Mouse (Mus musculus) mesoderm, embryonic 11.5 days (tissue): ENCODE measurements around the gene Smarca2.
A peak's percentile ranks its signal among the peaks of the same experiment; 100 is the strongest.

Source experiments
- DNase-seq: peaks from one replicate; pipeline ENCODE4 v3.0.0-alpha.2; 2012; ENCODE audit warnings: low read depth, low spot score

Gene Smarca2

DNA sequence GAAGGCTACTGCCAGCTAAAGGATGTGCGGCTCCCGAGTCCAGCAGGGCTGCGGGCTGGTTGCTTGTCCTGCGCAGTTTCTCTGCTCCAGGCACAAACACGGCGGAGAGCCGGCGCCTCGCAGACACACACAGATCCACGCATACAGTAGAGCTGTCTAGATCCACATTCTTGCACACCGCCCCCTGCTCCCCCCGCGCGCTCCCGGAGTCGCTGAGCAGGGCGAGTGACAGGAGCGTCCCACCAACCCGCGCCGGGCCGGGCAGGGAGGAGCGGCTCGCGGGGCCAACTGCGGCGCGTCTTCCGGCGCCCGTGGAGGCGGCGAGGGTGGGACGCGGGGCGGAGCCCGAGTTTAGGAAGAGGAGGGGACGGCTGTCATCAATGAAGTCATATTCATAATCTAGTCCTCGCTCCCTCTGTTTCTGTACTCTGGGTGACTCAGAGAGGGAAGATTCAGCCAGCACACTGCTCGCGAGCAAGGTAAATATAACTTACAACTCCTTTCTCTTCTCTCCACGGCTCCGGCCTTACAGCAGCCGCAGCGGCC, at the start of gene Smarca2:
TSS of gene Smarca2 (plus strand) at position 296 of the 546 bp plus-strand sequence.
- DNase-seq = peak; percentile 91

DNA sequence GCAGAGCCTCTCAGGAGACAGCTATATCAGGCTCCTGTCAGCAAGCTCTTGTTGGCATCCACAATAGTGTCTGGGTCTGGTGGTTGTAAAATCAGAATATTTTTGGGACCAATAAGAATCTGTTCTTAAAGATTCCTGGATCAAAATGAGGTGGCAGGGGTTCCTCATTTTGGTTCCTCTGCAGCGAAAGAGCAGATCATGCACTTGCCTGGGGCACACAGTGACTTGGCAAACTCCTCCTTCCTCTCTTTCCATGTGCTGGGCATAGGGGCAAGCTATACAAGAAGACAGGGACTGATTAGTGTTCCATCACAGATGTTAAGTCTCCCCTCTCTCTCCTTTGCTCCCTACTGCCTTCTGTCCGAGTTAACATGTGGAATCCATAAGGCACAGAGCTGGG, 40.0 kb upstream of the Smarca2 start:
- DNase-seq = no peak

DNA sequence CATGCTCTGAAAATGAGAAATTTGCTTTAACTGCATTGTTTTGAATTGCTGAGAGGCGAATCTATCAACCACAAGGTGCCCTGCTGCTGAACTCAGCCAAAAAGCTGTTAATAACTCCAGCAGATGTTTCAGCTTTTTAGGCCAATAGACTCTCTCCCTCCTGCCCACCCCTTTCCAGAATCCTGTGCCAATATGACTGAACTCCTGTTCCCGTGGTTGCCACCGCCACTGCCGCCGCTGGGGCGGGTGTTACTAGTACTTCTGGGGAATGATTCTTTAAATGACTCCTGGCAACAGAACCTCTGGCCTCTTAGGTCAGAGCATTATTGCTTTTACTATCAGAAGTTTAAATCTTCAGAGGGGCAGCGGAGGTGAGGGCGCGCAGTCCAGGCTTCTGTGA, 38.7 kb upstream of the Smarca2 start:
- DNase-seq = peak; percentile 43

DNA sequence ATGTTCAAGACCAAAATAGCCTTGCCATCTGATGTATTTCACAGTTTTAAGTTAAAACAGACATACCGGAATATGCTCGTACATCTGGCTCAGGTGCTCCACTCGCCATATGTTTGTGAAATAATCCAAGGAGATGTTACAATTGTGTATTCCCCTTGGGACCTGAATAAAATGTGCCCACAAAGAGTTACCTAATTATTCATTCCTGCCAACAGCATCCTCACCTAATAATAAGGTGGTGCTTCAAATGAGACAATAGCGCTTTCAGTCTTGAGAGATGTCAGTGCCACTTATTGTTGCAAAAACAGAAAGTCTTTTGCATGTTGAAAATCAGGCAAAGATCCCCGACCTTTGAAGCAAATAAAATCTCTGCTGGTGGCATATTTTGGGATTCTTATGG, 36.6 kb upstream of the Smarca2 start:
- no peak for DNase-seq

DNA sequence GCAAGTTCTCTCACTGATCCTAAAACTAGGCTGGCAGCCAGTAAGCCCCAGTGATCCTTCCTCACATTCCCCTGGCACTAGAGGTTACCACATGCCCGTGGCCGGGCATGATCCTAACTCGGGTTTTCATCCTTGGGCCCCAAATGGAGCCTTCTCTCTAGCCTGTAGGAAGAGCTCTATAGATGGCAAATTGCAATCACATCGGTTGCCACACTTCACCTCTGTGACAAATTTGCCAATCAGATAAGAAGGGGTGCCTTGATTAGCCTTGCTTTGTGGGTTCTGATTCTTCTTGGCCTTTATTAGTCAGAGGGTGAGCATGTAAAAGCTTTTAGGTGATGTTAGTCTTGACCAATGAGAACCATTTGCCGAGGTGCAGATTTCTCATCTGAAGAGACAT, 35.9 kb upstream of the Smarca2 start:
- DNase-seq = no peak

DNA sequence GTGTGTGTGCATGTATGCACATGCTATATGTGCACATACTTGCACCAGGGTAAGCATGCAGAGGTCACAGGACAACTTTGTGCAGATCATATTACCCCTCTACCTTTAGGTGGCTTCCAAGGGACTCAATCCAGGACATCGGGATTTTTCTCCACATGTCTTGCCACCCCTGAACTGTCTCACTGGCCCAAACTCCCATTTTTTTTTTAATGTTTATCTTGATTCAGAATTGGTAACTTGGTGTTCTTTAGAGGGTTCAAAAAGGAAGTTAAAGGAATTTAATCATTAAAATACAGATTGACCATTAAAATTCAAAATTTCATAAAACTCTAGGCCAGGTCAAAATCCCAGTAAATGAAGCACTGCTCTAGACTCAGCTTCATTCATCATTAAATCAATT, 35.4 kb upstream of the Smarca2 start:
- no peak for DNase-seq

DNA sequence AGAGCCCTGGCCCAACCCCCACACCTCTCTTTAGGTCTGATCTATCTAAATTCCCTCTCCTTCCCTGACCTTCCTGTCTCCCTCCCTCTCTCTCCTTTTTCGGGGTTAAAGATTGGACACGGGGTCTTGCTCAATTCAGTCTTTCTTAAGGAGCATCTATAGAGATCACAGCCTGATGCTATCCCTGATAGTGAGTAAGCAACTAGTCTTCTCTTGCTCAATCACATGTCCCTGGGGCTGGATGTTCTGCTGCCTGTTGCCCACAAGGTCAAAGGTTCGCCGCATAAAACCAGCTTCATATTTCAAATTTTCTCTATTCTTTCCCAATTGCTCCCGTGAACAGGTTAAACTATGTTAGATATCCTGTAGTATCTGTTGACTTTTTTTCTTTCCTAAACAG, 25.2 kb upstream of the Smarca2 start:
- no peak for DNase-seq

DNA sequence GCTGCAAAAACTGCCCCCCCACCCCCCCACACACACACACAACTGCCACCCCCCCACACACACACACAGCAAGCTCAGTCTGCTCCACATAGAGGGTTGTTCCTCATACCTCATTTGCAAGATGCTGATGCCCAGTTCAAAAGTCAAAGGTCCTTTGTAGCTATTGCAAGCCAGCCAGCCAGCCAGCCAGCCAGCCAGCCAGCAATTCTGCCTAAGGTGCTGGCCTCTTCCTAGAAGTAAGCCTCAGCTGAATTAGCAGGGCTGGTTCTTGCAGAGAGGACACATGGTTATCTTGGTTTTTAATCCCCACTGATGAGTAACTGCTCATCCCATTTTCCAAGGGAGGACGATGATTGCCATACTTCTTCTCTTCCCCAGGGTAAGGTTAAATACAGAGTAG, 24.8 kb upstream of the Smarca2 start:
- DNase-seq = no peak

DNA sequence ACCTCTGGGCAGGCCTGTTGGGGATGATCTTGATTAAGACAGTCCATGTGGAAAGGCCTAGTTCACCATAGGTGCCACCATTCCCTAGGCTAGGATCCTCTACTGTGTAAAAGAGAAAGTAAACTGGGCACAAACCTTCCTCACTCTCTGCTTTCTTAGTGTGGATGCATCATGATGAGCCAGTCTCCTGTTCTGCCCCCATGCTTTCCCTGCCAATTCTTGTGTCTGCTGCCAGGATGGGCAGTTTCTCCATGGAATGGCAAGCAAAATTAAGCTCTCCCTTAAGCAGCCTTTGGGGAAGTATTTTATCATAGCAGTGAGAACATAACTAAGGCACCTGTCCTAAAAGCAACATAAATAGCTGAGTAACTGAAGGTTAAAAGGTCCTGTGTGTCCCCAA, 10.2 kb upstream of the Smarca2 start:
- DNase-seq = no peak

DNA sequence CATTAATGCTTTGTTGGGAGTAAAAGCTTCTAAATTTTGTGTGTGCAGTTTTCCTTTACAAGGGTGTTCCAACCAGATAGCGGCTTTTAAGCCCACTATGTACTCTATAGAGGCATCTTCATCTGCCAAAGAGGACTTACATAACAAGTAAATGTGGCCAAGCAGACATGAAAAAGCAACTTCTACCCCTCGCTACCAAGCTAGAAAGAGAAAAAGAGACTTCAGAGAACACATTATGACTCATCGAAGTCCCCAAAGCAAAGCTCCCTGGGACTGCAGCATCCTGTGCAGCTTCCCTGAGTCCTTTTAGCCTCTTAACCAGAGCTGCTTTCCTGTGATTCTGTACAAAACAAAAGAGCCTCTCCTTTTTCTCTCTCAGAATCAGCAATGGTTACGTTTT, 3.4 kb upstream of the Smarca2 start:
- DNase-seq = no peak

DNA sequence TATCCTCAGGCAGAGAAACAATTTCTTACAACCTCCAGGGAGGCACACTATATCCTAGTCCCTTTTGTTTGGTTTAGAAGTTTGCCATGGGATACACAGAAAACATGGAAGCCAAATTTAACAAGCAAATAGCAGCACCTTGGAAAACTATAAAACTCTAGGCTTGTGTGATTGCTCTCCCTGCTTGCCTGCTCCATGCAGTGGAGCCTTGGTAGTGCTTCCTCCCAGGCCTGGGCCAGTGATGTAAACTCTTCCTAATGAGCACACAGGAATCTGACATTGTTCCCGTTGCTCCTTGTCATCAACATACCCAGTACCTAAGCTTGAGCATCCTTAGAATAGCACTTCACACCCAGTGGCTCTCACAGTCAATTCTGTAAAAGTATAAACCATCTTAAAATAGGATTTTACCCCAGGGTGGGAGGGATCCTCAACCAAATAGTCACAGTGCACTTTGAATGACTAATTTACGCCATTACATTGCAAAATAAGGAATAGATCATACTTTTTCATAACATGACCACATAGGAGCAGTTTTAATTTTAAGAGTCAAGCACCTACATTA, 1.5 kb upstream of the Smarca2 start:
- DNase-seq = no peak

DNA sequence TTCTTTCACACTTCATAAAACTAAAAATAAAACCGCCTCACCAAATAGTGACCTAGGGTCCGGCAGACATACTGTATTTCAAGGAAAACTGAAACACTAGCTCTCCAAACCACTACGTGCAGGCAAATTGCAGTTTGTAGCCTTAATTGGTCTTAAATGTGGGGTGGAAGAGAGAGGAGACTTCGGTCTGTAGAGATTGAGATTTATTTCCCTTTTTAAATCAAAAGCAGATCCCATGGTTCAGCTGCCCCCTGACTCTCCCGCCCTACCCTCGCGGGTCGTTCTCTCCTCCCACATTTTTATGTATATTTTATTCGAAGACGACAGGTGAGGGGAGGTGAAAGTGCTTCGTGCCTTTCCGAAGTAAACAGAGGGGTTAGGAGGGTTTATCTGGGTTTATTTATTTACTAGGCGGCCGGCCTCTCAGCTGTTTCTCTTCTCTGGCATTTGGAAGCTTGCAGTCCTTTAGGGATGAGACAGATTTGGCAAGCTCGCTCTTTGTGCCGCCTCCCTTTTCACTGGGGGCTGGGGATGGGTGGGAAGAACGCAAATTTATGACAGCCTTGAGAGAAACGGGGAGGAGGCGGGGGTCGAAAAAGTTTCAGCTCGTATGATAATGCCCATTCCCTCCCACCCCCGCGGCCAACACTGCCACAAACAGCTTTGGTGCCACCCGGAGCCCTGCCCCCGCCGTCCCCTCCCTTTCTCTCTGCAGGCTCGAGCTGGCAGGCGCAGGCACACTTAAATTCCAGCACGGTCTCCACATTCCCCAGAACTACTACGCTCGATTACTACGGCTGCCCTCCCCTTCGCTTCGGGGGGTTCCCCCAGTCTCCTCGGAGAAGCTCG, 720 bp upstream of the Smarca2 start:
- peak; percentile 41 for DNase-seq

DNA sequence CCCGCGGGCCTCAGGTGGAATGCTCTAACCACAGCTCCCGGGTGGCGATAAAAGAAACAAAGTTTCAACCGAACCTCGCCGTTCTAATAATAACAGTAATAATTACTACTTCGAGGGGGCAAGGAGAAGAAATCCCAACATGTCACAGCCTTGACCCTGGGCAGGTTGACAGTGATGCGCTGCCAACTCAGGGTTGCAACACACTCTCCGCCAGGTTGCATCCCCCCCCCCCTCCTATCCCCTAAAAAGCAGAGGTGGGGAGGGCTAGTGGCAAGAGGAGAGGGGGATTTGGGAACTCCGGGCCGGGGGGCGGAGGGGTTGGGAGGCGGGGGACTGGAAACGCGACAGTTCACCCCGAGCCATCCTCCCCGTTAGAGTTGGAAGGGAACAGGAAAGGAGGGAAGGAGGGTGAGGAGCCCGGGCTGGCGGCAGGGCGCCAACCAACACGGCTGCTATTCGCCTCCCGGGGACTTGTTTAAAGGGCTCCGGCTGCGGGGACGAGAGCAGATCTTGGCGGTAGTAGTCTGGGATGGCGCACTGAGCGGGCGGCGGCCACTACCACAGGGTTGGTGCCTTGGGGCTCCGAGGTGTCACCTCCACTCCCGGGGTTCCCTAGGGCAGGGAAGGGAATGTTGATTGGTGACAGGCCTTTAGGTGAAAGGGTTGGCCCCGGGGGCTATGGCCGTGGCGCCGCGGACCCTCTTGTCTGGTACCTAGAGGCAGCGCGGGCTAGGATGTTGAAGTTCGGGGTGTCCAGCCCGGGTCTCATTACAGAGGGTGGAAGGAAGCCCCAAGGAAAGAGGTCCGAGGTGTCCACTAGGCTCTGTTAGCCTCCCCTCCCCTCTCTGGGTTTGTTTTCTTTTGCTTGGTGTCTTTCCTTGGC, 829 bp downstream of the Smarca2 start:
- DNase-seq = peak; percentile 30

DNA sequence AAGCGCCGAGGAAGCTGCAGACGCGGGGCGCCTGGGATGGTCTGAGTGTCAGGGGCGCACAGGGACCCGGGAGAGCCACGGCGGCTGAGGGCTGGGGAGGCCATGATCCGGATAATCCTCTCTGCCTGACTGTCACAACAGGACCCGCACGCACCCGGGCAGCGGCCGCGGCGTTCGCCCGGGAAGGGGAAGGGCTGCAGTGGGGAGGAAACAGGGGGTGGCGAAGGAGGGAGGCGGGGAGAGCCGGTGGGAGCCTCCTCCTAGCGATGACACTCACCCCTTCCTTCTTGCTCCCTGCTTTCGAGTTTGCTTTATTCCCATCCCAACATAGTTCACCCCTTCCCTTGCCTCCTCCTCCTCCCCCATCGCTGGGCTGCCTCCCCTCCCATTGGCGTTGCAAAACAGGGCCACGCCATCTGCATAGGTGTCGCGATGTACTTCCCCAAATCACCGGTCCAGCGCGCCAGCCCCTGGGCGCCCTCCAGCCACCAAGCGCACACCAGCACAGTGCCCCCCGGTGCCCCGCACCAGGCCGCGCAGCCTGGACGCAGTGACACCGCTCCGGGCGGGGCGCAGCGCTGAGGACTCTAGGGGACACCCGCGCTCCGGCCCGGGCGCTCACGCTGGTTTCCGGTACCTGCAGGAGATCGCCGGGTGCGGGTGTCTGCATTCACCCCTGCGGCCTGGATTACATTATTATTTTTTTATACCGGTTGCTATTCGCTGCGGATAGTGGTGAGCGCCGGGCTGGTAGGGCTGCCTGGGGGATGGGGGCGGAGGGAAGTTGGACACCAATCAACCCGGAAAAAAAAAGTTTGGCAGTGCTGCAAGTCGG, 1.7 kb downstream of the Smarca2 start:
- peak; percentile 45 for DNase-seq

DNA sequence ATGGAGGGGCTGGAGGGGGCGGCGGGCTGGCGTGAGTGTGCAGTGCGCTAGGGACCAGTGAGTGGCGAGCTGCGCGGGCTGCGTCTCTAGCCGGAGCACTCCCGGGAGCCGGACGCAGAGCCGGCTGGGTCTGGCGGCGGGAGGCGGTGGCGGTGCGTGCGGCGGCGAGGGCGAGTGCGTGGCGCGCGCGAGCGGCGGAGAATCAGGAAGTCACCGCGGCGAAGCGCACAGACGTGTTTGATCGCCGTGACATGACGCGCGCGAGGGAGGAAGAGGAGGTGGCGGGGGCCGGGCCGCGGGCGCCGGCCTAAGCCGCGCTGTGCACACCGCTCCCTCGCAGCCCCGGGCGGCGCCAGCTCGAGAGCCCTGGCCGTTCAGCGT, 2.3 kb downstream of the Smarca2 start:
- DNase-seq = peak; percentile 56

DNA sequence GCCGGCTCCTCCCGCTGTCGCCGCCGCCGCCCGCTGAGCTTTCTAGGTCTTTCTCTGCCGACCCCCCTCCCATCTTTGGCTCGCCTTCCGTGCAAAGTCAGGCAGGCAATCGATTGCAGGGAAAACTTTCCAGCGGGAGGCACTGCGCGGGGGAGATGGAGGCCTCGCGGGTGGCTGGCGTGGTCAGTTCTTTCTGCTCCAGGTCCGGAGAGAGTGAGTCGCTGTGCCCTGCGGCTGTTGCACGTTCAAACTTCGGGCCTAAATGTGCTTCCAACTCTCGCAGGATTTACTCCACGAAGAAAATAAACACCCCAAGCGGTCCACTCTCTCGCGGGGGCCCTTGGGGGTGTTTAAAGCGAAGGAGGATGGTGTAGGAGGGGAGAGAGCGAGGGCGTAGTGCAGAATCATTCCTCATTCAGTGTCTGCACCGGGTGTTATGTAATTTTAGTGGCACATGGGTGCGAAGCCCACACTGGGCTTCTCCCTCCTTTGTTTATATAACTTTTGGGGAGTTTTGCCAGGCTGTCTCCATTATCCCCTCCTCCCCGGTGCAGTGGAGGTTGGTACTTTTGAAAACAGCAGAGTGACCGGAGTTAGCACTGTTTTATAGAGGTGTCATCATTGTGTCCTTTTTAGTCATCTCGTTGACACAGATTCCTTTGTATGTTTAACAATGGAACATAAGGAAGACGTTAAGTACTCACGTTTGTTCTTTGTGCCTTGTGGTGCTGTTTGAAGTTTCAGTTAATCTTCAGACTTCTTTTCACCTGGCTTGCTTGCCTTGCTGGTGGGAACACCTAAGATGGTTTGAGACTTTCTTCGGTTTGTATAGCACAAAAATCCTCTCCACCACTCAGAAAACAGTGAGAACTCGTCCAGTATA, 2.9 kb downstream of the Smarca2 start:
- DNase-seq = peak; percentile 28

DNA sequence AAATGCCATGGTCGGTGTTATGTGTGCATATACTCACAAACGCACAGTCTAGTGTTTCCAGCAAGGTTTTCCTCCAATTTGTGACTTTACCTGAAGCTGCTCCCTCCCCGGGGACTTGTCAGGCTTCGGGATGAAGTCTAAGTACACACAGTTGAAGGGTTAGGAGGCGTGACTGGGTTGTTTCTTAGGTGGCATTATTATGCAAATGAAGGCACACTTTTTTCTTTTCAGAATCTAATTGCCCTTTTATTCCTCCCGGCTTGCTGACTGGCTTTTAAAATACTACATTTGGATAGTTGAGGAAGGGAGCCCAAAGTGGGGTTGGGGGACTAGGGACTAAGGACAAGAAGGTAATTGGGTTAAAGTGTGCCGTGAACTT, 3.6 kb downstream of the Smarca2 start:
- peak; percentile 25 for DNase-seq

DNA sequence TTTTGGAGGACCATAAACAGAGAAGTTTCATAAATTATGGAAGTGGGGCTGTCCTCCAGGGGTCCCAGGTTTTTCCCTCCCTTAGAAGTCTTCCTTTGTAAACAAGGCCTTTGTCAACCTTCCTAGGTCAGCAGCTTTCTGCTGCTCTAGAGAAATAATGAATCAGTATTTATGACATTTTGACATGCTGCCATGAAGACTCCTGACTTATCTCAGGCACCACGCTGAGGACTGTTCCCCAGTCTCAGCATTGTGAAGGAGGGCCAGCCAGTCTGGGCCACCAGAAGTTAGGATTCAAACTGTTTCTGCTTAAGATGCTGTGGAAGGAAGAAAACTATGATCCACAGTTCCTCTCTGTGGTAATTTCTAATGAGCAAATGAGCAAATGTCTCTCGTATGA, 4.8 kb downstream of the Smarca2 start:
- peak; percentile 2 for DNase-seq

DNA sequence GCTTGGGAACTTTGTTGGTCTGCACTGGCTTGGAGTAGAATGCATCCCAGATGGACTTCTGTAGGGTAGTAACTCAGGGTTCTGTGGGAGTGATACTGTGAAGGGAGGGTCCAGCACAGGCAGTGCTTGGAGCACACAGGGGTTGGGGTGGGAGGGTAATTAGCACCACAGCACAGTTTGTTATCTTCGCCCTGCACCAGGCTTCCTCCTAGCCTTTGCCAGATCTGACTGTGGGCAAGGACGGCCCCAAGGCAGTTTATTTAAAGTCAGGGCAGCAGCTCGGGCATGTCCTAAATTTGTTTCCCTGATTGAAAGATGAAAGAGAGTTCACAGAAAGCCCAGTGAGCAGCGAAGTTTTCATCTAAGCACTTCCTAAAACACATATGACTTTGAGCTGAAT, 8.1 kb downstream of the Smarca2 start:
- no peak for DNase-seq

DNA sequence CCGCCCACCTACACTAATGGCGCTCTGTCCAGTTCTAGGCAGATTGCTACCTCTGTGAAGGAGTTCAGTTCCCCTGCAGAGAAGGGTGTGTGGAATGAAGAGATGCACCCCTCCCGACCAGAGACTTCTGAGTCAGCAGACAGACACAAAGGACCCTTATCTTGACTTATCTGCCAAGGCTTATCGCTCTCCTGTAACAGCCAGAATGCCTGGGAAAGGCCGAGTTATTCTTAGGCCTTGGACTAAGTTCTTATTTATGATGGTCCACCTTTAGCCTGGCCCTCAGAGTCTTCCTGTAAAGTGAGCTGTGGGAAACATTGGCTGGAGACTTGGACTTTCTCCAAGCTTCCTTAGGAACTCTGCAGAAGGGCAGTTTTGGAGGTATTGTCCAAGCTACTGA, 8.8 kb downstream of the Smarca2 start:
- DNase-seq = no peak
